Mouse (Mus musculus) adrenal gland, postnatal 4 days (tissue): ENCODE measurements around the gene Gm28778. TPM values are rescaled to one million over a fixed set of nuclear protein-coding genes. Genes with fewer than 3 reads are reported as not detected.
"Not testable (repeated sequence)": the region's sequence is repeated elsewhere in the genome, so short reads cannot be mapped to it uniquely, and the experiment has no call there.

ENCODE experiments used
- DNase-seq, 2 experiments: peaks; one replicate each; pipeline ENCODE4 v3.0.0; 2021 to 2022; ENCODE audit warnings: low spot score in 2 of 2, mixed read lengths in 2 of 2
- long read RNA-seq, 2 experiments: library from polyadenylated mRNA; stranded (forward); transcript quantifications; one replicate each; pipeline ENCODE4 v2.0.0; 2021
- total RNA-seq, 2 experiments: library from RNA; stranded (reverse); gene quantifications; 2 replicates each; pipeline ENCODE4 v1.2.3; 2021

Gene Gm28778
- not detected for total RNA-seq
- long read RNA-seq, experiment 1, partial matches to known transcripts = 0 of 6 reads
- long read RNA-seq, experiment 1, other reads (novel, unspliced or antisense) = 6 of 6 reads
- long read RNA-seq, experiment 2 = 0 reads

DNA sequence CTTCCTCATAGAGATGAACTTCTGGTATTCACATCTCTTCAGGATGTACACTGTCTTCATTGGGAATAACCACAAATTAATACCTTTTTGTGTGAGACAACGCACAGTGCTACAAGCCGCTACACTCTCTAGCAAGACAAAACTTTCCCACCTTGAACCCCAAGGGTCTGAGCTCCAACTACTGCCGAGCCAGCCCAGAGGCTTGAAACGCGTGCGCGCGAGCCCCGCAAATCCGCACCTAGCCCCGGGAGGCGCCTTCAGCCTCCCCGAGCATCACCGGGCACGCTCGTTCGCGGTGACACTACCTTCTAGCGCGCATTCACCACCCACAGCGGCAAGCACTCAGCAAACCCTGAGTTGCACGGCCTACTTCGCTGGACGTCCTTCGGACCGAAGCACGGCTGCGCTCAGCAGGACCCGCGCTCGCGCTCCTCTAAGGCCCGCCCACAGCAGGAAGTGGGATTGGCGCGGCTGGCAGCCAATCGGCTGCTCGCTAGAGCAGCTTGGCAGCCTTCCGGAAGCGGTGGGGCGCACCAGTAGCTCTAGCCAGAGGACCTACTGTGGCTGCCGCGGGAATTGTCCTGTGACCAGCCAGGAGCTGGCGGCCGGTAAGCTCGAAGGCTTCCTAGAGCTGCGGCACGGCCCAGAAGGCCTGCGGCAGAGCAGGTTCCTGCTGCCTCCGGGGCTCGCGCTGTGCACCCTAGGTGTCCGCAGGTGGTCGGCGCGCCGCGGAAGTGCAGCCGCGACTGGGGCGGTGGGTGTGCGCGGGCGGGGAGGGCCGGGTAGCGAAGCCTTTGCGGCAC, at the start of gene Gm28778, which contains the start of the genes Pms1 and Ormdl1:
TSS of gene Gm28778 (plus strand) at position 531 of the 803 bp plus-strand sequence.
TSS of gene Pms1 (minus strand) at position 438 of the 803 bp plus-strand sequence.
TSS of gene Ormdl1 (plus strand) at position 515 of the 803 bp plus-strand sequence.
- peak; percentile 87 to 92 for DNase-seq

DNA sequence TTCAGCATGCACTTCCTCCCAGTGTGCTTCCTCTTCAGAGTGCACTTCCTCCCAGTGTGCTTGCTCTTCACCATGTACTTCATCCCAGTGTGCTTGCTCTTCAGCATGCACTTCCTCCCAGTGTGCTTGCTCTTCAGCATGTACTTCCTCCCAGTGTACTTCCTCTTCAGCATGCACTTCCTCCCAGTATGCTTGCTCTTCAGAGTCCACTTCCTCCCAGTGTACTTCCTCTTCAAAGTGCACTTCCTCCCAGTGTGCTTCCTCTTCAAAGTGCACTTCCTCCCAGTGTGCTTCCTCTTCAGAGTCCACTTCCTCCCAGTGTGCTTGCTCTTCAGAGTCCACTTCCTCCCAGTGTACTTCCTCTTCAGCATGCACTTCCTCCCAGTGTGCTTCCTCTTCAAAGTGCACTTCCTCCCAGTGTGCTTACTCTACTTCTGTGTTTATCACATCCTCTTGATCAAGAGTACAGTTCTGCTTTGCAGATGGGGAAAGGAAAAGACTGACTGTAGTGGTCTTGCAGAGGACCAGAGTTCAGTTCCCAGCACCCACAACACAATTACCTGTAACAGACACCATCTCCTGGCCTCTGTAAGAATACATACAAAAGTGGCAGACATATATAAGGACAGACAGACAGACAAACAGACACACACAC, 31.8 kb upstream of the Gm28778 start:
- not testable (repeated sequence) for DNase-seq

GRCm38 (mm10) chr1:53269901-53270300, 27.0 kb upstream of the Gm28778 start:
- DNase-seq = no peak

- no peak for DNase-seq
Measured at GRCm38 (mm10) chr1:53272646-53273045, 24.3 kb upstream of the Gm28778 start.

- no peak for DNase-seq
Measured at GRCm38 (mm10) chr1:53291197-53291596, 5.7 kb upstream of the Gm28778 start.

GRCm38 (mm10) chr1:53300506-53300905, 3.6 kb downstream of the Gm28778 start:
- DNase-seq = no peak

DNA sequence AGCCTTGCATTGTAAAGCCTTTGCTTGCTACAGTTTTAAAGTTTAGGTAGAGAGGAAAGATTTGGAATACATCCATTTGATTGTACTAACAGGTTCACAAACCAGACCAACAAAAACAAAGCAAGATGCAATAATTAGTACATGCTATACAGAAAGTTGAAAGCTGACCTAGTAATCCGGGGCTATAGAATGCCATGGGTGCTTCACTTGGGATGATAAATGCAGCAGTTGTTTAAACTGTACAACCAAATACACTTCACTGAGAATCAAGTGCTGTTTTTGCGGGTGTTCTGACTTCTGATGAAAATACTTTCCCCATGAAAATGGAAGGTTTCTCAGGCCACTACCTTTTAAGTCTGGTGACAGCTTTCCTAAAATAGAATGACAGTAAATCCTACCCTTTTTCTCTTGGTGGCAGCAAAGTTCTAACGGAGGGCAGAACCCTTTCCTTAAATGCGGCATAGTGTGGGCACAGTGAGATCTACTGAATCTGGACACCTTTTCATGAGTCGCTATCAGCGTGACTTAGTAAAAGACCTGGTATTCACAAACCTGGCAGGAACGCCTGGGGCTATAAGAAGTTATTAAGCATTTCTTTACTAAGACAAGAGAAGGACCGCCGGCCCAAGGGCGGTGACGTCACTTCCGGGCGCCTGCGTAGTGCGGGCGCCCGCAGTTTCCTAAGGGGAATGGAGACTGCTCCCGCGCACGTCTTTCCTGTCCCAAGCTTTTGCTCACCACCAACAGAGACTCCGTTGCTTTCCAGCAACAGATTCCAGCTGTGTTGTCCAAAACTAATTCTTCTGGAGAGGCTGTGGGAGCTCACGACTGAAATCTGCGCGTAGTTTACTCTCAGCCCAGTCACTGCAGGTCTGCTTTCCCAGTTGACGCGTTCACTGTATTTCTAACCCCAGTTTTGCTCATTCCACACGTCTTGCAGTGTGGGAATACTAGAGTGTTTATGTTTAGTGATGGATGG, 16.4 kb downstream of the Gm28778 start, which contains the start of gene Osgepl1:
TSS of gene Osgepl1 (plus strand) at position 636 of the 979 bp plus-strand sequence.
- peak; percentile 61 to 72 for DNase-seq

DNA sequence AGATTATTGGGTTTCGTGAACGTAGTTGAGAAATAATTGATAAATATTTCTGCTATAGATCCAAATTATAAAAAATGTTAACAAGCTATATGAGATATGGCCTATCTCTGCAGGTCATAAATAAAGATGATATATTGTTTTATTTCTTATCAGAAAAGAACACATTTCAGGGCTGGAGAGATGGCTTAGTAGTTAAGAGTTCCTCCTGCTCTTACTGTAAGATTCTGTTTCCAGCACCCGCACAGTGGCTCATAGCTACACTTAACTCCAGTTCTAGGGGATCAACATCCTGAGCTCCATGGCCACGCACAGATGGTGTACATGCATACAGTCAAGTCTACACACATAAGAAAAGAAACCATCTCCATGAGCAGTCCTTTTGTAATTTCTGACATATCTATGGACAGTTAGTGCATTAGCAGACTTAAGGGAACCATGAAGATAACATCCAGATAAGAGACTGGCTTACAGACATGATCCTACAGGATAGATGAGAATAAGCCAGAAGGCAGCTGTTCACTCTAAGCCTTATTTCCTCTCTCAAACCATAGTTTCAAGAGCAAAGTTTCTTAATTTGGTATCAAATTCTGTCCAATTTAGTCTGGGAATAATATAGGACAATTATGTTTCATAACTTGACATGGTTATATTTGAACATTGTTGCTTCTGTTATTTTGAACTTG, 24.9 kb downstream of the Gm28778 start:
- no peak for DNase-seq

DNA sequence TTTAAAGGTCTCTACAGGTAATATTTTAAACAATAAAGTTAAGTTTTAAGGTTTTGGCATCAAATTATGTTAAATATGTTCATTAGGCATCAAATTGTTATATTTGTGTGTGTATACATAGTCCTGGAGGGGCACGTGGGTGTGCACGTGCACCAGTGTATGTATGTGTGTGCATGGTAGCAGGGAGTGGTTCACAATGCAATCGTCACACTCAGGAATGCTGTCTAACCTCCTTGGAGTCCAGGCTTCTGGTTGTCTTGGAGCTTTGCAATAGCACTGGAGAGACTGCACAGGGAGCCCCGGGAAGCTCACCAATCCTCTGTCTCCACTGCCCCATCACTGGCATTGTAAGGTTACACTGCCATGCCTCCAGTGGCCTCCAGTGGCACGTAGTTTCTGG, 26.3 kb downstream of the Gm28778 start:
- no peak for DNase-seq

- no peak for DNase-seq
Measured at GRCm38 (mm10) chr1:53324277-53324676, 27.4 kb downstream of the Gm28778 start.

DNA sequence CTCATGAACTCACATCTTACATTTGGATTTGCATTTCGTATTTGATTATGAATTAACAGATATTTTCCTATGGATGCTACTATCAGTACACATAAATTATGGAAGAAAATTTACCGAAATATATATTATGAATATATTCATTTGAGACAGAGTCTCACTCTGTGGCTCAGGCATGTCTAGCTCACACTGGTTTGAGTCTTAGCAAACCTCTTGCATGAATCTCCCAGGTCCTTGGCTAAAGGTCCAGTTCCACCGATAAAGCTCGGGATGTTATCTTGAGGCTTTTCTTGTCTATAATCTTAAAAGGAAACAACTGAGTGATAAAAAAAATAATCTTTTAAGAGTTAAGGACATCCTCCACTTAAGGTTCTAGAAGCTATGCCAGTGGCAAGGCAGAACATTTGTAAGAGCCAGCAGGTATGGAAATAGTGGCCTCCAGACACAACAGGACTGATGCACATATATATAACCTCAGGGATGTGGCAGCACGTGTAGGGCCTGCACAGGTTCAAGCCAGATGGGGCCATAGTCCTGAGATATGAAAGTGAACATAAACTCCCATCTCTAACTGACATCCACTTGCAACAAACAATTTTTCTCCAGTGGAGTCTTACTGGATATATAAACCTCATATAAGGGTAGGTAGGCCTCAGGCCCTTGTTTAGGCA, 28.1 kb downstream of the Gm28778 start:
- DNase-seq = no peak

GRCm38 (mm10) chr1:53333527-53333926, 36.6 kb downstream of the Gm28778 start:
- DNase-seq = not testable (repeated sequence)

- DNase-seq = no peak
Measured at GRCm38 (mm10) chr1:53335465-53335864, 38.6 kb downstream of the Gm28778 start.

DNA sequence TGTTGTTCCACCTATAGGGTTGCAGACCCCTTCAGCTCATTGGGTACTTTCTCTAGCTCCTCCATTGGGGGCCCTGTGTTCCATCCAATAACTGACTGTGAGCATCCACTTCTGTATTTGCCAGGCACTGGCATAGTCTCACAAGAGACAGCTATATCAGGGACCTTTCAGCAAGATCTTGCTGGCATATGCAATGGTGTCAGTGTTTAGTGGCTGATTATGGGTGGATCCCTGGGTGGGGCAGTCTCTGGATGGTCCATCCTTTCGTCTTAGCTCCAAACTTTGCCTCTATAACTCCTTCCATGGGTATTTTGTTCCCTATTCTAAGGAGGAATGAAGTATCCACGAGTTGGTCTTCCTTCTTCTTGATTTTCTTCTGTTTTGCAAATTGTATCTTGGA, 40.5 kb downstream of the Gm28778 start:
- DNase-seq = not testable (repeated sequence)

DNA sequence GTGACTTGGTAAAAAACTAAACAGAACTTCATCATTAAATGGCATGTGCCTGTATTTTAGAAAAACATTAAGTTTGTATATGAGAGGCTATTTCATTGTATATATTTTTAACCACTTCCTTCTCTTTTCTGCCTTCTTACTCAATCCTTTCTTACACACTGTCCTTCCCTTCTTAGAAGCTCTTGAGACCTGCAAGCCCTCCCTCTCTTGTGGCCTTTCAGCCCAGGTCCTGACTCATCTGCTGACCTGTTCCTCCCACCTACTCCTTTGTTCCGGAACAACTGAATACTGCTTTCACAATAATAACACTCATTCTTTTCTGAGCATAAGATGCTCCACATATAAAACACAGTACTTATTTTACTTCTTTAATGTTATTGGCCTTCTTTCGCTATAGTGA, 44.2 kb downstream of the Gm28778 start:
- no peak for DNase-seq

DNA sequence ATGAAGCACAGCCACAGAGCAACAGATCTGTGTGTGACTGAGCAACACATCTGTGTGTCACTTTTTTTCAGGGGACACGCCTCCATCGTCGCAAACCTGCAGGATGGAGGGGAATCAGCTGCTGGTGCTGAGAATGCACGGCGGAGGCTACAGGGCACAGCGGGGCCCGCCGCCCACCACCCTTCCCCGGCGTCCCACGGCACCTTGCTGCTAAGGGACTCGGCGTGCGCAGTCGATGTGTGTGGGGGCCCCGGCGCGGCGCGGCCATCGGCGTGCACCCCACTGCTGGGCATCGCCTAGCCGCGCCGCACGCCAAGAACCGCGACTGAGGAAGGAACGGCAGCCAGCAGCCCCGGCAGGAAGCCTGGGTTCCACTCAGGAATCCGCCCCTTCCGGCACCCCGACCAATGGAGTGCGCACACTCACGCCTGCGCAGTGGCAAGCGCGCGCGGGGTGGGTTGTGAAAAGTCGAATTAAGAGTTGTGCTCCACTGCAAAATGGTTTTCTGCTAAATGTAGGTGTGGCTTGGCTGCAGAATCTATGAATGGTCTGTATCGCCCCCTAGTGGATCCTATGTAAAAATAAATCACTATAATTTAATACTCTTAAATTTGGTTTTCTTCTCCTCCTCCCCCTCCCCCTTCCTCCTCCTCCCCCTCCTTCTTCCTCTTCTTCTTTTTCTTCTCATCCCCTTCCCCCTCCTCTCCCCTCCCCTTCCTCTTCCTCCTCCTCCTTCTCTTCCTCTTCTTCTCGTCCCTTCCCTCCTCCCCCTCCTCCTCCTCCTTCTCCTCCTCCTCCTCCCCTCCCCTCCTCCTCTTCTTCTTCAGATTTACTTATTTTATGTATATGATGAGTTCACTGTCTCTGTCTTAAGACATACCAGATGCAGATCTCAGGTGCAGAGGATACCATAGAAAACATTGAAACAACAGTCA, 55.7 kb downstream of the Gm28778 start, which contains the start of the genes Asdurf, Gm28551 and Asnsd1:
TSS of gene Asdurf (minus strand) at position 293 of the 935 bp plus-strand sequence.
TSS of gene Gm28551 (minus strand) at position 341 of the 935 bp plus-strand sequence.
TSS of gene Asnsd1 (minus strand) at position 426 of the 935 bp plus-strand sequence.
- peak; percentile 97 to 99 for DNase-seq

GRCm38 (mm10) chr1:53358988-53359387, 62.1 kb downstream of the Gm28778 start:
- DNase-seq = no peak
